Comparison of ENCODE assay signal across 8 mouse cellular contexts in the genomic region with DNA sequence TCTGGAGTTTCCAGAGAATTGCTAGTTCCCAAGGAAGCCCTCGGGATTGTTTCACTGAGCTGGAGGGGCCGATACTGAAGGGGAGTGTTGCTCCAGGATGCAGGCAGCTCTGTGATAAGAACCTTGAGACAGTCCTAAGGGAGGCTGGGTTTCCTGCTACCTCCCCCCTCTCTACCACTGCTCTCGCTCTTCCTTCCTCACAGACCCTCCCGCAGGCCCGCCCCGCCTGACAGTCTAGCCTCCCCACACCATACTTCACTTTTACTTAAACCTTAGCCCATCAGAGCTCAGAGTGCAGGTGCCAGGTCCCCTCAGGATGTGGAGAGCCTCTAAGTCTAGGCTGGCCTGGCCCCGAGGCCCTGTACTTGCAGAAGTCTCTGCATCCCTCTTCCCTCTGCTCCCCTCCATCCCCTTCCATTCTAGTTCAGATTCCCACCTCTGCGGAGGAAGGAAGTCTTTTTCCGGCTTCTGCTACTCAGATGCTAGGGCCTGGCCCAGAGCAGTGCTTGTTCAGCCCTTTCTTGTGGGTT. TPM values are rescaled to one million over a fixed set of nuclear protein-coding genes. Genes with fewer than 3 reads are reported as not detected.
A peak's percentile ranks its signal among the peaks of the same experiment; 100 is the strongest.
DNase-seq lines count a peak whose midpoint lies in the region; ATAC-seq lines count a peak whose summit lies in the region.

No protein-coding gene starts in this region.

- ATAC-seq in hematopoietic stem cell, adult 5-6 weeks (replicated peaks in 1 of 2; ENCODE audit: insufficient read depth in 1 of 2, low FRiP score in 2 of 2, low TSS enrichment in 1 of 2, low read depth in 1 of 2, poor library complexity in 2 of 2, severe bottlenecking in 2 of 2) = peak; percentile 73
- peak; percentile 67 for ATAC-seq in liver, embryonic 16.5 days (ENCODE audit: low read depth)
- no peak for ATAC-seq in erythroid progenitor cell, adult 5-6 weeks (replicated peaks; ENCODE audit: low FRiP score, poor library complexity, severe bottlenecking)

- H3K36me3 ChIP-seq in liver, embryonic 16.5 days (ENCODE audit: control insufficient read depth, insufficient read depth) = no peaks in the 10 kb centered on the region

- peak; percentile 53 to 63 for DNase-seq in spleen, adult 18-20 months
- DNase-seq in spleen, adult 12 weeks (ENCODE audit: low spot score) = no peak
- peak; percentile 65 for DNase-seq in thymus, postnatal 14 days
- DNase-seq in left cerebral cortex, adult 18-20 months (ENCODE audit: low spot score in 2 of 2) = no peak
- no peak for DNase-seq in right cerebral cortex, postnatal 14 days

- H3K4me1 ChIP-seq in liver, embryonic 16.5 days (ENCODE audit: control insufficient read depth, low read depth, low read length) = peaks cover 5% of the 10 kb centered on the region

- no peak overlapping the region for H3K4me3 ChIP-seq in liver, embryonic 16.5 days (ENCODE audit: low read depth, low read length)

- no peaks in the 10 kb centered on the region for H3K27me3 ChIP-seq in liver, embryonic 16.5 days (ENCODE audit: control insufficient read depth, insufficient read depth, low read depth, low read length)

- no peaks in the 10 kb centered on the region for H3K9me3 ChIP-seq in liver, embryonic 16.5 days (replicated peaks; ENCODE audit: control insufficient read depth, low read length)

- H3K27ac ChIP-seq in liver, embryonic 16.5 days (ENCODE audit: low read length) = no peak overlapping the region

- no peak overlapping the region for H3K9ac ChIP-seq in liver, embryonic 16.5 days (ENCODE audit: low read depth, low read length)

- no peak overlapping the region for H3K4me2 ChIP-seq in liver, embryonic 16.5 days (ENCODE audit: low read depth, low read length)

- 19% methylated on average over 9 of the region's 9 CpGs for WGBS in liver, embryonic 16.5 days (ENCODE audit: insufficient replicate concordance)

RNA-seq across cellular contexts. Expression of a gene that starts 27.9 kb away (rescaled TPM):
- total RNA-seq in hematopoietic stem cell, adult 5-6 weeks (2017) = 4.4 and 6.0 TPM in 2 replicates
- 0.85 and 1.2 TPM in 2 replicates for polyA plus RNA-seq in liver, embryonic 16.5 days (2015; fragmentation: Nextera tagmentation; extraction: Ambion mirVana)
- 10 to 100 TPM; 14.6 to 15.2 TPM for total RNA-seq in left cerebral cortex, adult 18-20 months (2021)
- total RNA-seq in erythroid progenitor cell, adult 5-6 weeks (2015; ENCODE audit: low replicate concordance) = 2.9 and 3.2 TPM in 2 replicates
- total RNA-seq in erythroid progenitor cell, adult 5-6 weeks (2017; ENCODE audit: low replicate concordance) = 0.23 and 0.90 TPM in 2 replicates

RNA-seq across cellular contexts. Expression of a gene that starts 43.0 kb away (rescaled TPM):
- total RNA-seq in hematopoietic stem cell, adult 5-6 weeks (2017) = 135 and 150 TPM in 2 replicates
- 12.7 and 13.4 TPM in 2 replicates for polyA plus RNA-seq in liver, embryonic 16.5 days (2015; fragmentation: Nextera tagmentation; extraction: Ambion mirVana)
- 10 to 100 TPM; 76.8 to 77.9 TPM for total RNA-seq in left cerebral cortex, adult 18-20 months (2021)
- total RNA-seq in erythroid progenitor cell, adult 5-6 weeks (2015; ENCODE audit: low replicate concordance) = 92.3 and 118 TPM in 2 replicates
- 148 and 163 TPM in 2 replicates for total RNA-seq in erythroid progenitor cell, adult 5-6 weeks (2017; ENCODE audit: low replicate concordance)

RNA-seq across cellular contexts. Expression of a gene that starts 57.6 kb away (rescaled TPM):
- 82.9 and 85.7 TPM in 2 replicates for total RNA-seq in hematopoietic stem cell, adult 5-6 weeks (2017)
- 46.1 and 48.9 TPM in 2 replicates for polyA plus RNA-seq in liver, embryonic 16.5 days (2015; fragmentation: Nextera tagmentation; extraction: Ambion mirVana)
- total RNA-seq in left cerebral cortex, adult 18-20 months (2021) = 10 to 100 TPM; 44.6 to 49.3 TPM
- 131 and 152 TPM in 2 replicates for total RNA-seq in erythroid progenitor cell, adult 5-6 weeks (2015; ENCODE audit: low replicate concordance)
- total RNA-seq in erythroid progenitor cell, adult 5-6 weeks (2017; ENCODE audit: low replicate concordance) = 227 and 245 TPM in 2 replicates

Comparison
In these comparisons a context has a peak if more than half of its experiments do, and no peak if none do; other contexts are left out.
1. DNase-seq: peak in spleen, adult 18-20 months (2 of 2) and thymus, postnatal 14 days (single experiment); none in spleen, adult 12 weeks (single experiment), left cerebral cortex, adult 18-20 months (0 of 2) and right cerebral cortex, postnatal 14 days (single experiment).